Mouse (Mus musculus) urinary bladder, adult 2 months (tissue): ENCODE results near the gene Abca14. TPM values are rescaled to one million over a fixed set of nuclear protein-coding genes. Genes with fewer than 3 reads are reported as not detected.

ENCODE experiments used
- DNase-seq: peaks from one replicate; pipeline ENCODE4 v3.0.0; 2022; ENCODE audit warnings: low spot score
- polyA plus RNA-seq: library from polyadenylated mRNA; depleted of rRNA; stranded (reverse); fragments of >200 nt; gene quantifications from 2 replicates; pipeline ENCODE4 v1.2.3, GENCODE M21; 2012; rRNA removed

Abca14 gene
- 0.08 TPM in 1 of 2 replicates, not detected in the other for polyA plus RNA-seq

GRCm38 (mm10) chr7:120203789-120204188 is at the start of gene Abca14:
Abca14 (plus strand) TSS chr7:120203961.
- peak; percentile 81 for DNase-seq

GRCm38 (mm10) chr7:120156841-120157409 is 46.8 kb upstream of the Abca14 start:
- no peak for DNase-seq

- no peak for DNase-seq
Measured at GRCm38 (mm10) chr7:120157575-120158061, 46.1 kb upstream of the Abca14 start.

- DNase-seq: no peak
Measured at GRCm38 (mm10) chr7:120158121-120158613, 45.6 kb upstream of the Abca14 start.

GRCm38 (mm10) chr7:120163581-120164251 is 40.0 kb upstream of the Abca14 start:
- DNase-seq: no peak

GRCm38 (mm10) chr7:120172188-120172700 is 31.5 kb upstream of the Abca14 start:
- DNase-seq: no peak

GRCm38 (mm10) chr7:120173603-120174244 is 30.0 kb upstream of the Abca14 start, which contains the start of gene Anks4b:
Anks4b (plus strand) TSS chr7:120173858.
- DNase-seq: no peak

- DNase-seq: no peak
Measured at GRCm38 (mm10) chr7:120174723-120175504, 28.8 kb upstream of the Abca14 start.

GRCm38 (mm10) chr7:120177611-120178010 is 26.1 kb upstream of the Abca14 start:
- no peak for DNase-seq

GRCm38 (mm10) chr7:120178935-120179334 is 24.8 kb upstream of the Abca14 start:
- no peak for DNase-seq

GRCm38 (mm10) chr7:120180547-120180946 is 23.2 kb upstream of the Abca14 start:
- no peak for DNase-seq

- DNase-seq: no peak
Measured at GRCm38 (mm10) chr7:120181401-120182230, 22.1 kb upstream of the Abca14 start.

GRCm38 (mm10) chr7:120182891-120183290 is 20.9 kb upstream of the Abca14 start:
- no peak for DNase-seq

- DNase-seq: no peak
Measured at GRCm38 (mm10) chr7:120188946-120189345, 14.8 kb upstream of the Abca14 start.

GRCm38 (mm10) chr7:120189369-120190149 is 14.2 kb upstream of the Abca14 start:
- no peak for DNase-seq

- no peak for DNase-seq
Measured at GRCm38 (mm10) chr7:120190150-120190665, 13.6 kb upstream of the Abca14 start.

- DNase-seq: no peak
Measured at GRCm38 (mm10) chr7:120192207-120192606, 11.6 kb upstream of the Abca14 start.

- no peak for DNase-seq
Measured at GRCm38 (mm10) chr7:120192816-120193215, 10.9 kb upstream of the Abca14 start.

- DNase-seq: no peak
Measured at GRCm38 (mm10) chr7:120195207-120195606, 8.6 kb upstream of the Abca14 start.
